Mouse (Mus musculus) kidney, postnatal 0 days (tissue): Measurements from ENCODE around the gene Arid1b. TPM values are rescaled to one million over a fixed set of nuclear protein-coding genes. Genes with fewer than 3 reads are reported as not detected.

Source experiments
- ATAC-seq: fragments of 200-750 bp; cut with Nextera tagmentation; replicated peaks from 2 replicates; pipeline ENCODE4 v1.8.0; 2017; ENCODE audit warnings: low read depth, moderate number of reproducible peaks, moderate TSS enrichment, moderate library complexity; ENCODE audit not compliant: low FRiP score
- DNase-seq: peaks from one replicate; pipeline ENCODE4 v3.0.0-alpha.2; 2016; ENCODE audit warnings: low spot score
- H3K27ac ChIP-seq: fragments of 300-500 bp; sonication (generic); 2 replicates; pipeline ENCODE4 v1.5.1; 2014; ENCODE audit warnings: mild to moderate bottlenecking
- H3K27me3 ChIP-seq: fragments of 300-500 bp; sonication (generic); 2 replicates; pipeline ENCODE4 v1.6.1; 2014; ENCODE audit warnings: low read length, mixed read lengths; ENCODE audit not compliant: insufficient read depth
- H3K36me3 ChIP-seq: fragments of 300-500 bp; sonication (generic); 2 replicates; pipeline ENCODE4 v1.6.1; 2014; ENCODE audit warnings: low read length, mixed read lengths; ENCODE audit not compliant: insufficient read depth
- H3K4me1 ChIP-seq: fragments of 300-500 bp; sonication (generic); replicated peaks from 2 replicates; pipeline ENCODE4 v1.6.1; 2014; ENCODE audit warnings: antibody characterized with exemption, low read length, mixed read lengths; ENCODE audit not compliant: insufficient read depth
- H3K4me2 ChIP-seq: fragments of 300-500 bp; sonication (generic); 2 replicates; pipeline ENCODE4 v1.6.1; 2014; ENCODE audit warnings: mild to moderate bottlenecking, low read length, moderate library complexity, mixed read lengths
- H3K4me3 ChIP-seq: fragments of 300-500 bp; sonication (generic); replicated peaks from 2 replicates; pipeline ENCODE4 v1.5.1; 2014; ENCODE audit warnings: low read depth, low read length
- H3K9ac ChIP-seq: fragments of 300-500 bp; sonication (generic); 2 replicates; pipeline ENCODE4 v1.6.1; 2014; ENCODE audit warnings: low read depth, low read length
- H3K9me3 ChIP-seq: fragments of 300-500 bp; sonication (generic); replicated peaks from 2 replicates; pipeline ENCODE4 v1.6.1; 2016; ENCODE audit warnings: low read length, inconsistent platforms, mixed read lengths
- CTCF ChIP-seq: IDR thresholded peaks from 2 replicates; pipeline ENCODE4 v1.5.1; 2016; ENCODE audit warnings: antibody characterized with exemption, low read depth, mild to moderate bottlenecking, moderate library complexity
- WGBS: fragments of 180-500 bp; shearing (Covaris S2); extraction: QIAGEN DNeasy Blood & Tissue Kit; methylation state at CpG from one replicate; pipeline ENCODE4 v1.1.7; 2014; 5-methylcytosine and 5-hydroxymethylcytosine counted together
- polyA plus RNA-seq: library from polyadenylated mRNA; unstranded; fragments of >200 nt; fragmentation: Nextera tagmentation; extraction: Ambion mirVana; gene quantifications from 2 replicates; pipeline ENCODE4 v1.2.1, GENCODE M21; 2015

Arid1b gene
- polyA plus RNA-seq, 1 experiment from 2014 or later, result 9.2 TPM

DNA sequence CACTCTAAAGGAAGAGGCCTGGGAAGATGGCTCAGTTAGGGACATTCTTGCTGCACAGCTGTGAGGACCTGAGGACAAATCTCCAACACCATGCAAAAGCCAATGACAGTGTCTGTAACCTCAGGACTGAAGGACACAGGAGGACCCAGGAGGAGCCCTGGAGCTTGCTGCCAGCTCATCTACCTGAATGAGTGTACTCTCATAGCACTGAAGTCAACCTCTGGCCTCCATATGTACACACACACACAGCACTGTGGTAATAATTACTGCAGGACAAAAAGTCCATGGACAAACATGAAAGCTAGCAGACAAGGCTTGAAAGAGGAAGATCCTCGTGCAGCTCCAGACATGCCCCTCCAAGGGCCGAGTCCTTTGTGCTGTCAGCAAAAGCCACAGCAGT, 238.0 kb downstream of the Arid1b start:
- ATAC-seq (no peak), DNase-seq (no peak)
- no peak overlapping the region for H3K27ac ChIP-seq
- no peak overlapping the region for H3K4me3 ChIP-seq
- no peaks in the 10 kb centered on the region for H3K9me3 ChIP-seq
- no peak overlapping the region for H3K4me2 ChIP-seq
- 57% methylated on average over 2 of the region's 2 CpGs for WGBS
- TF ChIP-seq CTCF, result no peak
- no peak overlapping the region for H3K9ac ChIP-seq
- peaks cover 14% of the 10 kb centered on the region for H3K4me1 ChIP-seq
- H3K36me3 ChIP-seq, result no peaks in the 10 kb centered on the region
- H3K27me3 ChIP-seq, result no peaks in the 10 kb centered on the region

DNA sequence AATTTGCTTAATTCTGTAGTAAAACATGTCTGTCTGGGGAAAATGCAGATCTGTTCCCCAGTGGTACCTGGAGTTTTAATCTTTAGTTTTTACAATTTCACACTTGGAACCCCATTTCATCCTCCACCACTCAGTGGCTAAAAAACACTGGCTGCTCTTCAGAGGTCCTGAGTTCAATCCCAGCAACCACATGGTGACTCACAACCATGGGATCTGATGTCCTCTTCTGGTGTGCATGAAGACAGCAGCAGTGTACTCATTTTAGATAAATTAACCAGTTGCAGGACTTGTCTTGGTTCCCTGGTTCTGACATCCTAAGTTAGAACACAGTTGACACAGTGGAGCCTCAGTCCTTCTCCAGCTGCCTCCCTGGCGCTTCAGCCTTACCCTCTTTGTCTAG, 239.9 kb downstream of the Arid1b start:
- 100% methylated on average over 1 of the region's 1 CpGs for WGBS
- peaks cover 12% of the 10 kb centered on the region for H3K4me1 ChIP-seq
- DNase-seq (no peak), ATAC-seq (no peak)
- H3K9me3 ChIP-seq, result no peaks in the 10 kb centered on the region
- H3K36me3 ChIP-seq, result no peaks in the 10 kb centered on the region
- no peak overlapping the region for H3K27ac ChIP-seq
- no peak for TF ChIP-seq CTCF
- no peak overlapping the region for H3K4me3 ChIP-seq
- no peak overlapping the region for H3K4me2 ChIP-seq
- H3K27me3 ChIP-seq, result no peaks in the 10 kb centered on the region
- H3K9ac ChIP-seq, result no peak overlapping the region

DNA sequence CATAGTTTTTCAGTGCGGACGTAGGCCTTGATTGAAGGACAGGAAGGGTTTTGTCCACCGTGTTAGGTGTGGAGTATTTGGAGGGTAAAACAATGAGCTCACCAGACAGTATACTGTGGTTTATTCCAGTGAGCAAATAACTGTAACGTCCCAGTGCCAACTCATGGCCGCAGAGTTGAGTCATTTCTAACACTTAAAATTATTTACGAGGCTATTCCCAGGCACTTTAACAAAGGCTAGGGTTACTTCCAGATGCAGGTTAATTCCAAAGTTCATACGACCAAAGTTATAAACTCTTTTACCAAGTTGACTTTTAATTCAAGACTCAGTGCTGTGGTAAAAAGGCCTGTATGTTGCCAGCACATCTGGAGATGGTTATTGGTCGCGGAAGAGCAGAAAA, 240.9 kb downstream of the Arid1b start:
- H3K4me2 ChIP-seq, result no peak overlapping the region
- no peak overlapping the region for H3K4me3 ChIP-seq
- H3K27me3 ChIP-seq, result no peaks in the 10 kb centered on the region
- no peaks in the 10 kb centered on the region for H3K9me3 ChIP-seq
- peak; percentile 21 for DNase-seq
- H3K9ac ChIP-seq, result no peak overlapping the region
- H3K27ac ChIP-seq, result no peak overlapping the region
- ATAC-seq, result no peak
- TF ChIP-seq CTCF, result no peak
- WGBS, result 50% methylated on average over 9 of the region's 9 CpGs
- H3K4me1 ChIP-seq, result peaks cover 15% of the 10 kb centered on the region; the same call in 1 of the 2 replicates
- no peaks in the 10 kb centered on the region for H3K36me3 ChIP-seq

DNA sequence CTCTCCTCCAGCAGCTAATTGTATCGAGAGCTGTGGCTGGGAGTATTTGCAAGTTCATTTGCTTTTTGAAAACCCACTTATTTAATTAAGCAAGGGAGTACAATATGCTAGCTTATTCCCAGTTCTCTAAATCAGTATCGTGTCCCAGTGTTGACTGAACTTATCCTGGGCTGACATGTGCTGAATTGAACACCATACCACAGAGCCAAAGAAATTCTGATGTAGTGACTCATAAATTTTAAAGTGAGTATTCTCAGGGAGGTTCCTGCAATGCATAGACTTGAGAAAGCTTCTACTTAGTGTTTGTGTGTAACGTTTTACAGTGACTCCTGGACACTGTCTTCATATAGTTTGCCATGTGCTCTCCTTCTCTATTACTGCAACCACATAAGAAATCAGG, 243.6 kb downstream of the Arid1b start:
- no peak overlapping the region for H3K4me2 ChIP-seq
- no peaks in the 10 kb centered on the region for H3K36me3 ChIP-seq
- H3K9me3 ChIP-seq, result no peaks in the 10 kb centered on the region
- DNase-seq (no peak), ATAC-seq (no peak)
- H3K9ac ChIP-seq, result no peak overlapping the region
- no peak for TF ChIP-seq CTCF
- 38% methylated on average over 3 of the region's 3 CpGs for WGBS
- no peaks in the 10 kb centered on the region for H3K27me3 ChIP-seq
- H3K27ac ChIP-seq, result no peak overlapping the region
- no peak overlapping the region for H3K4me3 ChIP-seq
- H3K4me1 ChIP-seq, result peaks cover 17% of the 10 kb centered on the region; the same call in 1 of the 2 replicates

DNA sequence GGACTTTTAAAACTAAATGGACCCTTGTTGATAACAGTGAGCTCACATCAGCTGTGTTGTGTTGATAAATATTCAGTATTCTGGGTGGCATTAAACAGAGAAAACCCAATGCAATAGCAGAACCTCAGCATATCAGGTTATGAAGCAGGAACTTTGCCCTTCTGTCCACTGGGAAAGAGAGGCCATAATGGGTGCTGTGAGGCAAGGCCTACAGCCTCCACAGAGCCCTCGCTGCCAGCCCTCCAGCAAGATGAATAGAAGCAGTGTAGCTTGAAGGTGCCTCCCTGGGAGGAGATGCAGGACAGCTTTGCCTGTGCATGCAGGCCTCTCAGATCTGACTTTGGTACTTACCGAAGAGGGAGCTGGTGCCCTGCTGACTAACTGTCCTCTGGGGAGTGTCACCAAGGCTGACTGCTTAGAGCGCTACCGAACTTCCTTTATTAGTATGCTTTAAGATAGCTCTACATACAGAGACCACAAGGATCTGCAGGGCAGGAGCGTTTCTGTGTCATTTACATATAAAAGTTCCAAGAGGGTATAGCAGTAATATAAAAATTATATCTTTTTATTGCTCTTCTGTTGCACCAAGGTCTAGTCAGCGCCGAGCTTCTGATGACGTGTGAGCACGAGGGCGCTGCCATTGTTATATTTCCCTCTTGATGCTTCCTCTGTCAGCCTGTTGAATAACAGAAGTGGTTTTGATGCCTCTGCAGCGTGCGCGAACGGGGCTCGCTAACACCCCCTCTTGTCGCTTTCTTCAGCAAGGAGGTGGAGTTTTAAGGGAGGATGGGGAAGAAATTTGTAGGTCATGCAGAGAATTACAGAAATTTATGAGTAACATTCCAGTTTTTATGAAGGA, 244.5 kb downstream of the Arid1b start:
- Histone ChIP-seq H3K27ac (no peak overlapping the region), H3K36me3 (no peaks in the 10 kb centered on the region), H3K9me3 (no peaks in the 10 kb centered on the region), H3K4me3 (no peak overlapping the region), H3K4me2 (no peak overlapping the region), H3K9ac (no peak overlapping the region), H3K27me3 (no peaks in the 10 kb centered on the region), H3K4me1 (peaks cover 17% of the 10 kb centered on the region; the same call in 1 of the 2 replicates)
- 72% methylated on average over 16 of the region's 16 CpGs for WGBS
- TF ChIP-seq CTCF, result no peak
- no peak for DNase-seq
- ATAC-seq, result no peak

DNA sequence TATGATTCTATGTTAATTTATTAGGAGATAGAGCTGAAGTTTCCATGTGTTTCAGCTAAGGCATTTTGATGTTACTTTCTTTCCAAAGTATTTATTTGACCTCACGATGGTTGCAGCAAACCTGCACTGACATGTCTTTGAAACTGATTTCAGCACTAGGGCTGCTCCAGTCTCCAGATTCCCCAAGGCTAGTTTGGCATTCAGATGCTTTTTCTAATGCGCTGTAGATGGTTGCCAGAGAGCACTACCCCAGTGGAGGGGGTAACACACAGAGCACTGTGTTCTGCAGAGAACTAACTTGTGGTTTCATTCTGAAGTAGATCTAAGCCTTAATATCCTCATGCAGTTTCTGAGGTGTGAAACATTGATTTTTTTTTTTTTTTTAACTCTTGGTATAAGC, 250.4 kb downstream of the Arid1b start:
- H3K4me1 ChIP-seq, result peaks cover 32% of the 10 kb centered on the region
- no peaks in the 10 kb centered on the region for H3K36me3 ChIP-seq
- no peak overlapping the region for H3K4me3 ChIP-seq
- DNase-seq, result no peak
- H3K9me3 ChIP-seq, result no peaks in the 10 kb centered on the region
- no peak overlapping the region for H3K9ac ChIP-seq
- no peaks in the 10 kb centered on the region for H3K27me3 ChIP-seq
- H3K27ac ChIP-seq, result no peak overlapping the region
- H3K4me2 ChIP-seq, result no peak overlapping the region
- no peak for TF ChIP-seq CTCF
- ATAC-seq, result no peak
- 84% methylated on average over 2 of the region's 2 CpGs for WGBS
